Mouse (Mus musculus): ENCODE data around the gene Cd2bp2. TPM values are rescaled to one million over a fixed set of nuclear protein-coding genes. Genes with fewer than 3 reads are reported as not detected.

The Cd2bp2 gene
- polyA plus RNA-seq, 1 experiment from 2014 or later: 91.6 TPM

DNA sequence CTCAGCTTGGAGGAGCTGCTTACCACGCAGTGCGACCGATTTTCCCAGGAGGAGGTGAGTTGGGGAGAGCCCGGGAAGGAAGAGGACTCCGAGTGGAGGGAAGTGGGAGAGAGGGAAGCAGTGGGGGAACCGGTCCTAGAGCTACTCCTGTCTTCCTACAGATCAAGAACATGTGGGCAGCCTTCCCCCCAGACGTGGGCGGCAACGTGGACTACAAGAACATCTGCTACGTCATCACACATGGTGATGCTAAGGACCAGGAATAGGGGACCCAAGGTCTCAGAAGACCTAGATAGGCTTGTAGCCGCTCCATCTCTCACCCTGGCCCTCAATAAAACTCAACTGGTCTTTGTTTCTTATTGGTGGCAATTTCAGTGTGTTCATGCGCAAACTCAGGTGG lies 18.1 kb upstream of the Cd2bp2 start:
- Histone ChIP-seq H3K27ac (ENCODE audit: low read depth, low read length) (no peak overlapping the region), H3K4me2 (ENCODE audit: low read depth) (no peak overlapping the region), H3K36me3 (ENCODE audit: control insufficient read depth, insufficient read depth, low read length) (no peaks in the 10 kb centered on the region), H3K27me3 (ENCODE audit: control insufficient read depth, insufficient read depth, low read length) (0 out of 2 replicates have a peak, but pooled peaks cover 2% of the 10 kb centered on the region), H3K9ac (ENCODE audit: low read length) (no peak overlapping the region), H3K9me3 (ENCODE audit: control insufficient read depth, low read length) (no peaks in the 10 kb centered on the region), H3K4me3 (ENCODE audit: low read depth, low read length) (no peak overlapping the region), H3K4me1 (ENCODE audit: control insufficient read depth, insufficient read depth, low read length) (peaks cover 5% of the 10 kb centered on the region)
- no peak for ATAC-seq (ENCODE audit: insufficient read depth, low FRiP score, low TSS enrichment)
- no peak for DNase-seq (ENCODE audit: low spot score)
- 46% methylated on average over 12 of the region's 12 CpGs for WGBS

DNA sequence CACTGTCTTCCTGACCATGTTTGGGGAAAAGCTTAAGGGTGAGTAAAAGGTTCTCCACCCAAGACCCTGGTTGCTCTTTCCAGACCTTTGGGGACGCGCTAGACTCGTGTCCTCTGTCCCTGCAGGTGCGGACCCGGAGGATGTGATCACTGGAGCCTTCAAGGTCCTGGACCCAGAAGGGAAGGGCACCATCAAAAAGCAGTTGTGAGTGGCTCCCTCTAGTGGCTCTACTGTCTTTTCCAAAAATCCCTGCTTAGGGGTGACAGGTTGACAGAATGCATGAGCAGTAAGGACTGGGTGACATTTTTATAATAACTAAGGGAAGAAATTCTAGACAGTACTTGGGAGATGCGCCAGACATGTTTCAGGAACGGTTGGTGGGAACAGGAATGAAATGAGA lies 17.6 kb upstream of the Cd2bp2 start:
- H3K4me1 ChIP-seq (ENCODE audit: control insufficient read depth, insufficient read depth, low read length): peaks cover 5% of the 10 kb centered on the region
- DNase-seq (ENCODE audit: low spot score) (no peak), ATAC-seq (ENCODE audit: insufficient read depth, low FRiP score, low TSS enrichment) (no peak)
- H3K4me2 ChIP-seq (ENCODE audit: low read depth): no peak overlapping the region
- no peaks in the 10 kb centered on the region for H3K36me3 ChIP-seq (ENCODE audit: control insufficient read depth, insufficient read depth, low read length)
- no peak overlapping the region for H3K9ac ChIP-seq (ENCODE audit: low read length)
- H3K9me3 ChIP-seq (ENCODE audit: control insufficient read depth, low read length): no peaks in the 10 kb centered on the region
- no peak overlapping the region for H3K27ac ChIP-seq (ENCODE audit: low read depth, low read length)
- 34% methylated on average over 7 of the region's 7 CpGs for WGBS
- H3K27me3 ChIP-seq (ENCODE audit: control insufficient read depth, insufficient read depth, low read length): 0 out of 2 replicates have a peak, but pooled peaks cover 2% of the 10 kb centered on the region
- no peak overlapping the region for H3K4me3 ChIP-seq (ENCODE audit: low read depth, low read length)

GRCm38 (mm10) chr7:127212432-127213250 lies 16.8 kb upstream of the Cd2bp2 start:
- 93% methylated on average over 12 of the region's 12 CpGs for WGBS
- Histone ChIP-seq H3K4me1 (ENCODE audit: control insufficient read depth, insufficient read depth, low read length) (peaks cover 5% of the 10 kb centered on the region), H3K27ac (ENCODE audit: low read depth, low read length) (no peak overlapping the region), H3K36me3 (ENCODE audit: control insufficient read depth, insufficient read depth, low read length) (no peaks in the 10 kb centered on the region), H3K9ac (ENCODE audit: low read length) (no peak overlapping the region), H3K27me3 (ENCODE audit: control insufficient read depth, insufficient read depth, low read length) (0 out of 2 replicates have a peak, but pooled peaks cover 2% of the 10 kb centered on the region), H3K9me3 (ENCODE audit: control insufficient read depth, low read length) (no peaks in the 10 kb centered on the region), H3K4me3 (ENCODE audit: low read depth, low read length) (no peak overlapping the region), H3K4me2 (ENCODE audit: low read depth) (no peak overlapping the region)
- DNase-seq (ENCODE audit: low spot score) (no peak), ATAC-seq (ENCODE audit: insufficient read depth, low FRiP score, low TSS enrichment) (no peak)

DNA sequence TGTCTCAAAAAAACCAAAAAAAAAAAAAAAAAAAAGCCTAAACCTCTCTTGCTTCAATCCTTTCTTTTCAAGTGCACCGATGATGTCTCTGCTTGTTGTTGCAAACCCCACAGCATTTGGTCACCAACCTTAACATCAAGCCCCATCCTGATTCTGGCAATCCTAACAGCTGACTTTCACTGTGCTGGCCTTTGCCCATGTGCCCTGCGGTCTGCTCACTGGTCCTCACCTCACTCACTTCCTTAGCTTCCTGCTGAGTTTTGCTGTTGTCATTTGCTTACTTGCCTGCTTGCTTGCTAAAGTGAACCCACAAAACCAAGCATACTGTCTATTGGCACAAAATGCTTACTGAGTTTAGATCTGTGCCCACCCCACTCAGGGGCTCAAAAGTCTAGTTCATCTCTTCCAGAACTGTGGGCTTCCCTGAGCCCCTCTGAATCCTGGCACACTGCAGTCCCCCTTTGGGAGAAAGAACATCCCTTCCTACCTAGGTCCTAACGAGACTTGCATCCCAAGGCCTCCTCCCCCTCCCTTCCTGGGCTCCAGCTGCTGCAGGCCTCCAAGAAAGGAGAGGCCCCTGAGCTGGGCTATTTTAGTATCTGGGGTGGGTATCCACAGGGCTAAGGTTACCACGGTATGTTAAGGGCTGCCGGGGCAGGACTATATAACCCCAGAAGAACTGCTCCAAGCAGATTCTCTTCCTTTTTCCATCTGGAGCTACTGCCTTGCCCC lies 15.3 kb upstream of the Cd2bp2 start:
- H3K27me3 ChIP-seq (ENCODE audit: control insufficient read depth, insufficient read depth, low read length): 0 out of 2 replicates have a peak, but pooled peaks cover 2% of the 10 kb centered on the region
- 67% methylated on average over 5 of the region's 5 CpGs for WGBS
- no peak overlapping the region for H3K9ac ChIP-seq (ENCODE audit: low read length)
- H3K27ac ChIP-seq (ENCODE audit: low read depth, low read length): no peak overlapping the region
- H3K4me1 ChIP-seq (ENCODE audit: control insufficient read depth, insufficient read depth, low read length): peaks cover 13% of the 10 kb centered on the region
- H3K4me3 ChIP-seq (ENCODE audit: low read depth, low read length): no peak overlapping the region
- no peak overlapping the region for H3K4me2 ChIP-seq (ENCODE audit: low read depth)
- H3K9me3 ChIP-seq (ENCODE audit: control insufficient read depth, low read length): no peaks in the 10 kb centered on the region
- ATAC-seq (ENCODE audit: insufficient read depth, low FRiP score, low TSS enrichment) (no peak), DNase-seq (ENCODE audit: low spot score) (no peak)
- no peaks in the 10 kb centered on the region for H3K36me3 ChIP-seq (ENCODE audit: control insufficient read depth, insufficient read depth, low read length)

- no peak overlapping the region for H3K27ac ChIP-seq (ENCODE audit: low read depth, low read length)
- no peak for ATAC-seq (ENCODE audit: insufficient read depth, low FRiP score, low TSS enrichment)
- 90% methylated on average over 4 of the region's 4 CpGs for WGBS
- H3K9me3 ChIP-seq (ENCODE audit: control insufficient read depth, low read length): no peaks in the 10 kb centered on the region
- no peak overlapping the region for H3K9ac ChIP-seq (ENCODE audit: low read length)
- H3K4me2 ChIP-seq (ENCODE audit: low read depth): no peak overlapping the region
- peaks cover 13% of the 10 kb centered on the region for H3K4me1 ChIP-seq (ENCODE audit: control insufficient read depth, insufficient read depth, low read length)
- no peaks in the 10 kb centered on the region for H3K36me3 ChIP-seq (ENCODE audit: control insufficient read depth, insufficient read depth, low read length)
- 0 out of 2 replicates have a peak, but pooled peaks cover 2% of the 10 kb centered on the region for H3K27me3 ChIP-seq (ENCODE audit: control insufficient read depth, insufficient read depth, low read length)
- no peak overlapping the region for H3K4me3 ChIP-seq (ENCODE audit: low read depth, low read length)
- no peak for DNase-seq (ENCODE audit: low spot score)
Measured at GRCm38 (mm10) chr7:127210266-127210665, 14.4 kb upstream of the Cd2bp2 start.

GRCm38 (mm10) chr7:127209851-127210250 lies 14.0 kb upstream of the Cd2bp2 start:
- no peak overlapping the region for H3K9ac ChIP-seq (ENCODE audit: low read length)
- no peak overlapping the region for H3K27ac ChIP-seq (ENCODE audit: low read depth, low read length)
- H3K9me3 ChIP-seq (ENCODE audit: control insufficient read depth, low read length): no peaks in the 10 kb centered on the region
- no peak overlapping the region for H3K4me3 ChIP-seq (ENCODE audit: low read depth, low read length)
- peak overlapping the region; percentile 60; the same call in 1 of the 2 replicates for H3K4me2 ChIP-seq (ENCODE audit: low read depth)
- H3K4me1 ChIP-seq (ENCODE audit: control insufficient read depth, insufficient read depth, low read length): peaks cover 13% of the 10 kb centered on the region
- 78% methylated on average over 5 of the region's 5 CpGs for WGBS
- 0 out of 2 replicates have a peak, but pooled peaks cover 2% of the 10 kb centered on the region for H3K27me3 ChIP-seq (ENCODE audit: control insufficient read depth, insufficient read depth, low read length)
- DNase-seq (ENCODE audit: low spot score) (no peak), ATAC-seq (ENCODE audit: insufficient read depth, low FRiP score, low TSS enrichment) (no peak)
- no peaks in the 10 kb centered on the region for H3K36me3 ChIP-seq (ENCODE audit: control insufficient read depth, insufficient read depth, low read length)

- peak within 1 kb of the TSS; percentile 91 for H3K4me2 ChIP-seq (ENCODE audit: low read depth)
- H3K36me3 ChIP-seq (ENCODE audit: control insufficient read depth, insufficient read depth, low read length): no peaks in the 10 kb centered on the region
- peak within 1 kb of the TSS; percentile 61 for H3K4me3 ChIP-seq (ENCODE audit: low read depth, low read length)
- no peaks in the 10 kb centered on the region for H3K9me3 ChIP-seq (ENCODE audit: control insufficient read depth, low read length)
- no peaks in the 10 kb centered on the region for H3K27me3 ChIP-seq (ENCODE audit: control insufficient read depth, insufficient read depth, low read length)
- peak within 1 kb of the TSS; percentile 76 for H3K27ac ChIP-seq (ENCODE audit: low read depth, low read length)
- DNase-seq (ENCODE audit: low spot score): peak; percentile 97
- H3K9ac ChIP-seq (ENCODE audit: low read length): peak within 1 kb of the TSS; percentile 88
- H3K4me1 ChIP-seq (ENCODE audit: control insufficient read depth, insufficient read depth, low read length): peaks cover 13% of the 10 kb centered on the region
- under 1% methylated on average over 35 of the region's 44 CpGs for WGBS
- ATAC-seq (ENCODE audit: insufficient read depth, low FRiP score, low TSS enrichment): peak; percentile 86
Measured at GRCm38 (mm10) chr7:127208553-127209438, 12.9 kb upstream of the Cd2bp2 start, which contains the start of gene Mylpf. Gene Mylpf (plus strand): TSS chr7:127208890.

- H3K9me3 ChIP-seq (ENCODE audit: control insufficient read depth, low read length): no peaks in the 10 kb centered on the region
- H3K27ac ChIP-seq (ENCODE audit: low read depth, low read length): peak within 1 kb of the TSS; percentile 76
- ATAC-seq (ENCODE audit: insufficient read depth, low FRiP score, low TSS enrichment) (peak; percentile 25; the same call in 1 of the 2 replicates), DNase-seq (ENCODE audit: low spot score) (no peak)
- H3K9ac ChIP-seq (ENCODE audit: low read length): peak within 1 kb of the TSS; percentile 88
- WGBS: 0% methylated on average over 7 of the region's 44 CpGs
- peaks cover 13% of the 10 kb centered on the region for H3K4me1 ChIP-seq (ENCODE audit: control insufficient read depth, insufficient read depth, low read length)
- peak within 1 kb of the TSS; percentile 91 for H3K4me2 ChIP-seq (ENCODE audit: low read depth)
- peak within 1 kb of the TSS; percentile 61 for H3K4me3 ChIP-seq (ENCODE audit: low read depth, low read length)
- H3K27me3 ChIP-seq (ENCODE audit: control insufficient read depth, insufficient read depth, low read length): no peaks in the 10 kb centered on the region
- 0 out of 2 replicates have a peak, but pooled peaks cover under 1% of the 10 kb centered on the region for H3K36me3 ChIP-seq (ENCODE audit: control insufficient read depth, insufficient read depth, low read length)
Measured at GRCm38 (mm10) chr7:127208295-127208552, 12.4 kb upstream of the Cd2bp2 start, which contains the start of gene Tbc1d10b. Gene Tbc1d10b (minus strand): TSS chr7:127208468.

Data from neural tube, embryonic 11.5 days (tissue).